Mouse (Mus musculus): ENCODE measurements around the gene Abhd16a. TPM values are rescaled to one million over a fixed set of nuclear protein-coding genes. Genes with fewer than 3 reads are reported as not detected.
A peak's percentile ranks its signal among the peaks of the same experiment; 100 is the strongest.

The Abhd16a gene
- polyA plus RNA-seq, 1 experiment from 2014 or later: 85.7 TPM

DNA sequence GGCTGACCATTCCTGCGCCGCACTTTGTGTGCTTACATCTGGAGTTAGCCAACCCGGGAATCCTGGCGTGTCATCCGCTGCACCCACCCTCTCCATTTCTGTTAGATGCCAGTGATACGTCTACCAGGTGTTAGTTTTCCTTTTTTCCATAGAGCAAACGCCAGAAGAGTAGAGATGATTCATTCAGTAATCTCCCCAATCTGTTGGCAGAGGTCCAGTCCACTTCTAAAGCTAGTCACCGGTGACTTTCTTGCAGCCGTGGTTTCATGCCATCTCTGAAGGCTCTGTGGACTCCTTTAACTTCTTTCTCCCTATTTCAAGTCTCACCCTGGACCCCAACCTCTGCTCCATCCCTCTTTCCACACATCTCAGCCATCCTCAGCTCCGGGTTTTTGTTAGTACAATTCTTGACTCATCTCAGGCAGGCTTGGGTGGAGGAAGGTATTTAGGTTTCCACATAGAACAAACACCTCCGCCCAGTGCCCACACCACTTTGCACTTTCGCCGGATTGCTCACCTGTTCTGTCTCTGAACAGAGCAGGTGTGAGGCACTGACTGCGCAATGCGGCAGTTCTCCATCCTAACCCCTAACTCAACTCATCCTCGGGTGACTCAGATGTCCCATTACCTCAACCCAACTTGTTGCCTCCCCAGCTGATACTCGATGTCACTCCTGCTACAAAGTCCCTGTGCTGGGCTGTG, 20.7 kb upstream of the Abhd16a start:
- WGBS: 83% methylated on average over 17 of the region's 17 CpGs

DNA sequence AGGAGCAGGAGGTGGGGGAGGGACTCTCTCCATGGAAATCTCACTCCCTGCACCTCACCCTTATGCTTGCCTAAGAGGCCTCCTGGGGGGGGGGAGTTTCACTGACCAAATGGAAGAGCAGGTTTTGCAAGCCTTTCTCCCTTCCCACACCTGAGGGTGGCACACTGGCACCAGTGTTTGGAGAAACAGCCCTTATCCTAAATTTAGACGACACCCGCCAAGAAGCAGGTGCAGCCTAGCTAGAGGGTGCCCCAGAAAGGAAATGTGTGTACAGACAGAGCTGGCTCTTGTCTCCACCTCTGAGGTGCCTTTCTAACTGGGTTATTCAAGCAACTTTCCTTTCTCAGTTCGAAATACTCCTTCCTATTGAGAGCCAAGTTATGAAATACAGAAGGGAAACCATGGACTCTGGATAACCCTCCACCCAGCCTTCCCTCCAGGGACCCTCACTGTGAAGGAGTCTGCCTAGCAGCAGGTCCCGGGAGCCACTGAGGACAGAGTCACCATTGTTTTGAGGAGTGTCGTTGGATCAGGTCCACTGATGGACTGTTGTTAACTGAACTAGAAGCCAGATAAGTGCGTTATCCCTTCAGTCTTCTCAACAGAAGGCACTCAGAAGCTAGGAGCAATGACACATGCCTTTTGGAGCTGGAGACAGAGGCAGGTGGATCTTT, 18.4 kb upstream of the Abhd16a start:
- ATAC-seq (ENCODE audit: low FRiP score, low TSS enrichment): no peak
- 59% methylated on average over 6 of the region's 6 CpGs for WGBS
- Histone ChIP-seq H3K27me3 (ENCODE audit: control insufficient read depth, insufficient read depth, low read length) (no peaks in the 10 kb centered on the region; the same call in 1 of the 2 replicates), H3K36me3 (ENCODE audit: control insufficient read depth, insufficient read depth, low read length) (no peaks in the 10 kb centered on the region), H3K4me2 (replicated peaks; ENCODE audit: low read depth, low read length) (no peak overlapping the region), H3K27ac (ENCODE audit: low read depth, low read length) (no peak overlapping the region), H3K9me3 (ENCODE audit: control insufficient read depth, low read length) (peaks cover 3% of the 10 kb centered on the region; the same call in 1 of the 2 replicates), H3K4me1 (ENCODE audit: control insufficient read depth, insufficient read depth, low read length) (peaks cover 2% of the 10 kb centered on the region; the same call in 1 of the 2 replicates), H3K9ac (ENCODE audit: low read depth, low read length) (no peak overlapping the region), H3K4me3 (ENCODE audit: low read length) (no peak overlapping the region)

More for the DNA sequence above, 20.7 kb upstream of the Abhd16a start:
- Histone ChIP-seq H3K4me3 (ENCODE audit: low read length) (no peak overlapping the region), H3K4me1 (ENCODE audit: control insufficient read depth, insufficient read depth, low read length) (peaks cover 20% of the 10 kb centered on the region), H3K9me3 (ENCODE audit: control insufficient read depth, low read length) (no peaks in the 10 kb centered on the region), H3K36me3 (ENCODE audit: control insufficient read depth, insufficient read depth, low read length) (peaks cover under 1% of the 10 kb centered on the region; the same call in 1 of the 2 replicates), H3K4me2 (replicated peaks; ENCODE audit: low read depth, low read length) (no peak overlapping the region), H3K9ac (ENCODE audit: low read depth, low read length) (no peak overlapping the region), H3K27ac (ENCODE audit: low read depth, low read length) (no peak overlapping the region), H3K27me3 (ENCODE audit: control insufficient read depth, insufficient read depth, low read length) (no peaks in the 10 kb centered on the region; the same call in 1 of the 2 replicates)
- ATAC-seq (ENCODE audit: low FRiP score, low TSS enrichment): no peak

DNA sequence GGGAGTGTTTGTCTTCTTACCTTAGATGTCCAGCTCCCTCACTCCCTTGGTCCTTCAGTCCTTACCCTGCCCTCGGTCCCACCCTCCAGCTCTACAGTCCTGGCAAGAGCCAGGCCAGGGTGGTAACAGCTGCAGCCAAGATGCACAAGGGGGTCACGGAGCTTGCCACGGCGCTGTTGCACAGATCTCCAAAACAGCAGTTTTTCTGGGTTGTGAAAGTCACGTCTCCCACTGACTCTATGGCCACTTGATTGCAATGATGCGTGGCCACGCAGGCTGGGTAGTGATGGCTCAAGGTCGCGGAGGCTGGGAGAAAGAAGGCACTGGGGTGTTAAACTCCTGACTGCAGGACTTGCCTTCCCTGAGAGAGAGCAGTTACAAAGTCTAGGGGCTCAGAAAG, 17.6 kb upstream of the Abhd16a start:
- no peak overlapping the region for H3K4me3 ChIP-seq (ENCODE audit: low read length)
- WGBS: 51% methylated on average over 9 of the region's 9 CpGs
- no peak overlapping the region for H3K27ac ChIP-seq (ENCODE audit: low read depth, low read length)
- no peak for ATAC-seq (ENCODE audit: low FRiP score, low TSS enrichment)
- H3K9ac ChIP-seq (ENCODE audit: low read depth, low read length): no peak overlapping the region
- no peaks in the 10 kb centered on the region for H3K36me3 ChIP-seq (ENCODE audit: control insufficient read depth, insufficient read depth, low read length)
- 0 out of 2 replicates have a peak, but pooled peaks cover 3% of the 10 kb centered on the region for H3K4me1 ChIP-seq (ENCODE audit: control insufficient read depth, insufficient read depth, low read length)
- no peaks in the 10 kb centered on the region; the same call in 1 of the 2 replicates for H3K27me3 ChIP-seq (ENCODE audit: control insufficient read depth, insufficient read depth, low read length)
- peaks cover 3% of the 10 kb centered on the region; the same call in 1 of the 2 replicates for H3K9me3 ChIP-seq (ENCODE audit: control insufficient read depth, low read length)
- H3K4me2 ChIP-seq (replicated peaks; ENCODE audit: low read depth, low read length): no peak overlapping the region

DNA sequence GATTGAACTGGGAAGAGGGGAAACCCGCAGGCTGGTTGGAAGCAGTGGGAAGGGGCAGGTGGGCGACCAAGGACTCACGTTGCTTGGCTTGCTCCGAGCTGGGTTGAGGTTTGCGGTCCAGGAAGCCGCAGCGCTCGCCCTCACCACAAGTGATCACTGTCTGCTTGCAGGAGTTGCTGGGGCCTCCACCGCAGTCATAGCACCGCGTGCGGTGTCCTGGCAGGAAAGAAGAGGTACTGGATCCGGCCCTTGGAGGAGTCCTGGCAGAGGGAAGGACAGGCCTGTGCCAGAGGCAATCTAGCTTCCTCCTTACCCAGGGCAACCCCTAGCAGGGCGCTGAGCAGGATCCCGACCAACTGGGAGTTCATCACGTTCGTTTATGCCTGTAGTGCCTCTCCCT, 15.0 kb upstream of the Abhd16a start:
- Histone ChIP-seq H3K4me1 (ENCODE audit: control insufficient read depth, insufficient read depth, low read length) (peaks cover 9% of the 10 kb centered on the region; the same call in 1 of the 2 replicates), H3K27ac (ENCODE audit: low read depth, low read length) (no peak overlapping the region), H3K27me3 (ENCODE audit: control insufficient read depth, insufficient read depth, low read length) (peaks cover 2% of the 10 kb centered on the region; the same call in 1 of the 2 replicates), H3K9ac (ENCODE audit: low read depth, low read length) (no peak overlapping the region), H3K9me3 (ENCODE audit: control insufficient read depth, low read length) (peaks cover 3% of the 10 kb centered on the region; the same call in 1 of the 2 replicates), H3K4me2 (replicated peaks; ENCODE audit: low read depth, low read length) (no peak overlapping the region), H3K36me3 (ENCODE audit: control insufficient read depth, insufficient read depth, low read length) (no peaks in the 10 kb centered on the region), H3K4me3 (ENCODE audit: low read length) (no peak overlapping the region)
- WGBS: 22% methylated on average over 17 of the region's 17 CpGs
- no peak for ATAC-seq (ENCODE audit: low FRiP score, low TSS enrichment)

DNA sequence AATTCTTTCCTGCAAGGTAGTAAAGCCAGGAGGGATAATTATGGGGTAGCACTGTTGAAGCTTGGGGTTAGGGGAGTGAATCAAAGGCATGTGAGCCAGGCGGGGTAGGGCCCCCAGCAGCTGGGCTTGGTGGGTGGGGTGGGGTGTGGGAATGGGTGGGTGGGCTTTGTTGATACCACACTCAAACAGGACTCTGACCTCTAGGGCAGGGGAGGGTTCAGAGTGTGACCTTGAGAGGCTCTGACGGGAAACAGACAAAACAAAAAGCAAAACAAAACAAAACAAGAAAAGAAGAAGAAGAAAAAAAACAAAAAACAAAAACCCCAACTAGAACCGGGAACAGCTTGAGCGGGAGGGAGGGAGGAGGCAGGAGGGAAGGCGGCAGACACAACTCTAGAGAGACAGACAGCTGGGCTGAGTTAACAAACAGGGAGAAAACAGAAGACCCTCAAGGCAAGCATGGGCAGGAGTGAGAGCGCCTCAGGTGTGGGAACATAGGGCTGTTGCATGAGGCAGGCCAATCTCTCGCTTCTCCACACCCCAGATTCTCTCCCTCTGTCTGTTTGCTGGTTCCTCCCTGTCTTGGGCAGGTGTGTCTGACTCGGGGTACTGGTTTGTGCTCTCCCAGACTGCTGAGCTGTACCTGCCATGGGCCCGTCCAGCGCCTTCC, 12.4 kb upstream of the Abhd16a start, which contains the start of gene Ly6g6e:
Ly6g6e (plus strand) TSS at position 396 of the 670 bp plus-strand sequence.
- Histone ChIP-seq H3K36me3 (ENCODE audit: control insufficient read depth, insufficient read depth, low read length) (no peaks in the 10 kb centered on the region), H3K4me1 (ENCODE audit: control insufficient read depth, insufficient read depth, low read length) (peaks cover 9% of the 10 kb centered on the region; the same call in 1 of the 2 replicates), H3K27ac (ENCODE audit: low read depth, low read length) (peak within 1 kb of the TSS; percentile 37; the same call in 1 of the 2 replicates), H3K9me3 (ENCODE audit: control insufficient read depth, low read length) (peaks cover 3% of the 10 kb centered on the region; the same call in 1 of the 2 replicates), H3K4me2 (replicated peaks; ENCODE audit: low read depth, low read length) (peak within 1 kb of the TSS; percentile 50), H3K4me3 (ENCODE audit: low read length) (peak within 1 kb of the TSS; percentile 31), H3K9ac (ENCODE audit: low read depth, low read length) (peak within 1 kb of the TSS; percentile 55), H3K27me3 (ENCODE audit: control insufficient read depth, insufficient read depth, low read length) (peaks cover 2% of the 10 kb centered on the region; the same call in 1 of the 2 replicates)
- WGBS: 37% methylated on average over 10 of the region's 10 CpGs
- ATAC-seq (ENCODE audit: low FRiP score, low TSS enrichment): no peak

DNA sequence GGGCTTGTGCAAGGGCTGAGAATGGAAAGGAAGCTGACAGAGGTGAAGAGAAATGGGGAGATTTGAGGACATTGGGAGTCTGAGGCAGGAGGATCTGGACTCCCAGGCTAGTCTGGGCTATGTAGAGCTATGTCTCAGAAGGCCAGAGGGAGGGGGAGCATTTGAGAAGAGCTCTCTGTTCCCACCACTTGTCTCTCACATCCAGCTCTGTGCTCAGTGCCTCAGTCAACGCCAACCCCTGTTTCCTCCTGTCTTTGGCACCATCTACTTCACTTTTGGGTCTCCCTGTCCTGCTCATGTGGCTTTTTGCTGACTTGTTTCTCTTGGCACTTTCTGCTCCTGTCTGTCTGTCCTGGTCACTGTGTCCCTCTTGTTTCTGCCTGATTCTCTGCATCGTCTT, 11.8 kb upstream of the Abhd16a start:
- H3K4me3 ChIP-seq (ENCODE audit: low read length): peak overlapping the region; percentile 31
- H3K27me3 ChIP-seq (ENCODE audit: control insufficient read depth, insufficient read depth, low read length): peaks cover 2% of the 10 kb centered on the region; the same call in 1 of the 2 replicates
- 0 out of 2 replicates have a peak, but pooled peaks have one; percentile 25 for ATAC-seq (ENCODE audit: low FRiP score, low TSS enrichment)
- 15% methylated on average over 2 of the region's 2 CpGs for WGBS
- H3K4me1 ChIP-seq (ENCODE audit: control insufficient read depth, insufficient read depth, low read length): peaks cover 9% of the 10 kb centered on the region; the same call in 1 of the 2 replicates
- H3K36me3 ChIP-seq (ENCODE audit: control insufficient read depth, insufficient read depth, low read length): no peaks in the 10 kb centered on the region
- H3K4me2 ChIP-seq (replicated peaks; ENCODE audit: low read depth, low read length): peak overlapping the region; percentile 50
- H3K9me3 ChIP-seq (ENCODE audit: control insufficient read depth, low read length): peaks cover 3% of the 10 kb centered on the region; the same call in 1 of the 2 replicates
- peak overlapping the region; percentile 37; the same call in 1 of the 2 replicates for H3K27ac ChIP-seq (ENCODE audit: low read depth, low read length)
- H3K9ac ChIP-seq (ENCODE audit: low read depth, low read length): peak overlapping the region; percentile 55; the same call in 1 of the 2 replicates

DNA sequence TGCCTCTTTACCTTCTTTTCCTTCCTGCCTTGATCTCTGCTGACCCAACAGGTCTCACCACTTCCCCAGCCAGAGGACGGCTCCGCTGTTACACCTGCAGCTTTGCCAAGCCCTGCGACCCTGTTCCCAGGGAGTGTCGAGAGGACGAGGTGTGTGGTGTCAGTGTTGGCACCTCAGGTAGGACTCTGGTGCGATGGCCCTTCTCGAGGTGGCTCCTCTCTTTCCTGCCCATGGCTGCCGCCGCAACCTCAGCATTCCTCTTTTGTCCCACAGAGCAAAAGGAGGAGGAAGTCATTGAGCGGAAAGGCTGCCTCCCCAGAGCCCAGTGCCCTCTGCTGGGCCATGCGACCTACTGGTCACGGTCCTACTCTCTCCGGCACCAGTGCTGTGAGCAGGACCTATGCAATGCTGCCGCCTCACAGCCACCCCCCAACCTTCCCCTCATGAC, 11.3 kb upstream of the Abhd16a start, which contains the start of gene Ly6g6d:
Ly6g6d (minus strand) TSS at position 280 of the 448 bp plus-strand sequence.
- ATAC-seq (ENCODE audit: low FRiP score, low TSS enrichment): peak; percentile 81

DNA sequence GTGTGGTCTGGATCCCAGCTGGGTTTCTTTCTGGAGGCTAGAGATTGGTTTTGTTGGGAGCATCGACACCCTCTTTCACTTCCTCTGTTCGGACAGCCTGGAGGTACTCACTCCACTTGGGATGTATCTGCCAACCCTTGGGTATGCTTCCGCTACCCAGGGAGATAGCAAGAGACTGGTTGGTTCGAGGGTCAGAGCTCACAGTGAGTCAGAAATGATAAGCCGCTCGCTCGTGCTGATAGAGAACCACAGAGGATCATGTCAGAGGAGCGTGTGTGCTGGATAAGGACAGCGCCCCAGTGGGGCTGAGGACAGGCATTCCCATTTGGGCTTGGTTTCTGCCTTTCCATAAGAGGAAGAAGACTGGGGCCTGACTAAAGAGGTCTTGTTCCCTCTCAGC, 9.3 kb upstream of the Abhd16a start:
- no peak overlapping the region for H3K4me3 ChIP-seq (ENCODE audit: low read length)
- ATAC-seq (ENCODE audit: low FRiP score, low TSS enrichment): no peak
- 61% methylated on average over 9 of the region's 9 CpGs for WGBS

More for the DNA sequence above, 11.3 kb upstream of the Abhd16a start, which contains the start of gene Ly6g6d:
- Histone ChIP-seq H3K27ac (ENCODE audit: low read depth, low read length) (peak within 1 kb of the TSS; percentile 37; the same call in 1 of the 2 replicates), H3K27me3 (ENCODE audit: control insufficient read depth, insufficient read depth, low read length) (peaks cover 2% of the 10 kb centered on the region; the same call in 1 of the 2 replicates), H3K9me3 (ENCODE audit: control insufficient read depth, low read length) (peaks cover 3% of the 10 kb centered on the region; the same call in 1 of the 2 replicates), H3K4me2 (replicated peaks; ENCODE audit: low read depth, low read length) (peak within 1 kb of the TSS; percentile 50), H3K4me1 (ENCODE audit: control insufficient read depth, insufficient read depth, low read length) (peaks cover 9% of the 10 kb centered on the region; the same call in 1 of the 2 replicates), H3K36me3 (ENCODE audit: control insufficient read depth, insufficient read depth, low read length) (no peaks in the 10 kb centered on the region), H3K4me3 (ENCODE audit: low read length) (peak within 1 kb of the TSS; percentile 31), H3K9ac (ENCODE audit: low read depth, low read length) (peak within 1 kb of the TSS; percentile 55)
- 5% methylated on average over 14 of the region's 14 CpGs for WGBS

More for the DNA sequence above, 9.3 kb upstream of the Abhd16a start:
- Histone ChIP-seq H3K27ac (ENCODE audit: low read depth, low read length) (no peak overlapping the region), H3K9me3 (ENCODE audit: control insufficient read depth, low read length) (peaks cover 3% of the 10 kb centered on the region; the same call in 1 of the 2 replicates), H3K4me2 (replicated peaks; ENCODE audit: low read depth, low read length) (no peak overlapping the region), H3K4me1 (ENCODE audit: control insufficient read depth, insufficient read depth, low read length) (peaks cover 9% of the 10 kb centered on the region; the same call in 1 of the 2 replicates), H3K36me3 (ENCODE audit: control insufficient read depth, insufficient read depth, low read length) (no peaks in the 10 kb centered on the region), H3K27me3 (ENCODE audit: control insufficient read depth, insufficient read depth, low read length) (peaks cover 2% of the 10 kb centered on the region; the same call in 1 of the 2 replicates), H3K9ac (ENCODE audit: low read depth, low read length) (no peak overlapping the region)
